Mouse (Mus musculus) retina, postnatal 7 days (tissue): Measurements from ENCODE around the gene Fbxl2.
"Not testable (repeated sequence)": the region's sequence is repeated elsewhere in the genome, so short reads cannot be mapped to it uniquely, and the experiment has no call there.

Experiments used
- DNase-seq: peaks from one replicate; pipeline ENCODE4 v3.0.0-alpha.2; 2012; ENCODE audit warnings: low read depth, low spot score

The Fbxl2 gene

DNA sequence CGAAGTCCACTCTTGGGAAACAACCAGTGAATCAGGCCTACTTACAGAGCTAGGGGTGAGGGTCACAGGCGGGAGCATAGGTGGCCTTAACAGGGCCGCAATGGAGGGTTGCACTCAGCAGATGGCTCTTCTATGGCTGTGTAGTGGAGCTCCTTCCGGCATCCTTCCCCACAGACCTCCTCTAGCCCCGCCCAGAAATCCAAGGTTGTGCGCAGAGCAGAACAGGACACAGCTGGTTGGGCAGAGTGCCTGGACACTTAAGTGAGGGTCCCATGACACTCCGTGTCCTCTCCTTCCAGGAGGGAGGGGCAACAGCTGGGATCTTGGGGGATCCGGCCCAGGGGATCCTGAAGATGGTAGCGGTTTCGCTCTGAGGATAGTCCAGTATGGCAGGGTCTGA, at the start of gene Fbxl2:
Fbxl2 (minus strand) TSS at position 164 of the 400 bp plus-strand sequence.
- no peak for DNase-seq

GRCm38 (mm10) chr9:114094854-114095253, 48.9 kb upstream of the Fbxl2 start:
- DNase-seq: no peak

DNA sequence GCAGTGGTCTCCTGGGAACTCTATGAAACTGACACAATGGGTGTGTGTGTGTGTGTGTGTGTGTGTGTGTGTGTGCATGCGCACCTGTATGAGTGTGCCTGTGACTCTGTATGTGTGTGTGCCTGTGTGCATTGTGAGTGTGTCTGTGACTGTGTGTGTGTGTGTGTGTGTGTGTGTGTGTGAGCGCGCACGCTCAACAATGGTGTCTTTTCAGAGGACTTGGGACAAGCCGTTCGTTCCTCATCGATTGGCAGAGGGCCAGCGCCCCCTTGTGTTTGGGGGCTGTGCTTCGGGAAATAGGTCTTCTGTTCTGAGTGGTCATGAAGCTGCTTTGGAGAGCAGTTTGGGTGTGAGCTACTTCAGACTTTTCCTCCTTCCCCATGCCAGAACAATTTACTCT, 46.2 kb upstream of the Fbxl2 start:
- DNase-seq: peak; percentile 9

GRCm38 (mm10) chr9:114088885-114089284, 42.9 kb upstream of the Fbxl2 start:
- DNase-seq: not testable (repeated sequence)

DNA sequence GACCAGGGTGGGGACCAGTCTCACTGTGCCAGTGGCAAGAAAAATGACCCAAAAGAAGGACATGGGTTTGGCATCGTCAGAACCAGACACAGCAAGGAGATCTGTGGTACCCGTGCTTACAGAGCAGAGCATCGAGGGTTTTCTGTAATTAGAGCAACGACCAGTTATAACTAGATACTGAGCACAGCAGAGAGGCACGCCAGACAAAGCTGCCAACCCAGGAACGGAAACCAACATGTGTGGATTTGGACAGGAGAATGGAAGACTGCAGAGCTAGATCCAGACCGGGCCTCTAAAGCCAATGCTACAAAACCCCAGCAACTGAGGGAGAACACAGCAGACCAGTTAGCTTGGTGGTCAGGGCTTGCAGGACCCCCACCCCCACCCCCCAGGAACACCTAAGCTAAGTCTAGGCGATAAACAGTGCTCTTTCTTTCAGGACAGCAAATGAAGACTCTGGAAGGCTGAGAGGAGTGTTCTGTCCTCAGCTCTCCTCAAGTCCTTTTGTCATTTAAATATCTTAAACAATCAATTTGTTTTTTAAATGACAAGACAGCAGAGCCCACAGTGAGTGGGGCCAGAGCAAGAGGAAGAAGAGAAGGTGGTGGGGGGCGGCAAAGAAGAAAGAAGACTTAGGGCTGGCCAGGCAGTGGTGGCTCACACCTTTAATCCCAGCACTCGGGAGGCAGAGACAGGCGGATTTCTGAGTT, 41.3 kb upstream of the Fbxl2 start:
- DNase-seq: no peak

GRCm38 (mm10) chr9:114086422-114086821, 40.4 kb upstream of the Fbxl2 start:
- DNase-seq: no peak

DNA sequence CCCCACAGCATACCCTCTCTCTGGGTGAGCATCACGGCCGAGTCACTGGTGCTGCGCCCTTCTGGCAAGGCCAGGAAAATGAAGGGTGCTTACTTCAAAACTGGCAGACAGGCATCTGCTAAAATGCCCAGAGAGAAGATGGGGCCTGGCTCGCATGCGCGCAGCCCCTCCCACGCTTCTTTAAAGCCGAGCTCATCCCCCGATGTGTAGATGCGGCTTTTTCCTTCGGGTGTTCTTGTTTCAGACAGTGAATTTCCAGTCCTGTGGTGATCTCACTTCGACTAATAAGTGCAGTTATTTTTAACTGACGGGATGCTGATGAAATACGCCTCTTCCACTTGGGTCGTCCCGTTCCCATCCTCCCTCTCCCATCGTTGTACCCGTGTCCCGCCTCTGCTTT, 27.7 kb upstream of the Fbxl2 start:
- no peak for DNase-seq

GRCm38 (mm10) chr9:114069372-114069771, 23.4 kb upstream of the Fbxl2 start:
- DNase-seq: no peak

DNA sequence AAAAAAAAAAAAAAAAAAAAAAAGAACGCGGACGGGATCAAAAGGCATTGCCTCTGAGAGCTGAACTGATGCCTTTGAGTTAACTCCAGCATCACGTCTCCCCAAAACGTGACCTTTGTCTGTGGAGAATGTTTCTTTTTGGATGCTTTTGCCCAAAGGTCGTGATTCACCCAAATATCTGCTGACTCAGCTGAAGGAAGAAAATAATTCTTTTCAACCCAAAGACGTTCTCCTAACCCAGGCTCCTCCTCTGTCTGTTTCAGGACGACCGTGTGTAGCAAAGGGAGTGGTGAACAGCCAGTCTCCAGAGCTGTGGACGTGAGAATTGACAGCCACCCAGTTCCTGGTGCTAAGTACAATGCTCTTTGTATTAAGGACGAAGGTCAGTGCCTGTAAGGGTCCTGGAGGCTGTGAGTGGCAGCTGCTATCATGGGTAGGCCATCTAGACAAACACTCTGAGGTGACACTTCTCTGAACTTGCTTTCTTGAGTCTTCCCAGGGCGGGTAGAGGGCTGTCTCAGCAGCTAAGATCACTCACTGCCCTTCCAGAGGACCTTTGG, 22.6 kb upstream of the Fbxl2 start:
- DNase-seq: no peak

DNA sequence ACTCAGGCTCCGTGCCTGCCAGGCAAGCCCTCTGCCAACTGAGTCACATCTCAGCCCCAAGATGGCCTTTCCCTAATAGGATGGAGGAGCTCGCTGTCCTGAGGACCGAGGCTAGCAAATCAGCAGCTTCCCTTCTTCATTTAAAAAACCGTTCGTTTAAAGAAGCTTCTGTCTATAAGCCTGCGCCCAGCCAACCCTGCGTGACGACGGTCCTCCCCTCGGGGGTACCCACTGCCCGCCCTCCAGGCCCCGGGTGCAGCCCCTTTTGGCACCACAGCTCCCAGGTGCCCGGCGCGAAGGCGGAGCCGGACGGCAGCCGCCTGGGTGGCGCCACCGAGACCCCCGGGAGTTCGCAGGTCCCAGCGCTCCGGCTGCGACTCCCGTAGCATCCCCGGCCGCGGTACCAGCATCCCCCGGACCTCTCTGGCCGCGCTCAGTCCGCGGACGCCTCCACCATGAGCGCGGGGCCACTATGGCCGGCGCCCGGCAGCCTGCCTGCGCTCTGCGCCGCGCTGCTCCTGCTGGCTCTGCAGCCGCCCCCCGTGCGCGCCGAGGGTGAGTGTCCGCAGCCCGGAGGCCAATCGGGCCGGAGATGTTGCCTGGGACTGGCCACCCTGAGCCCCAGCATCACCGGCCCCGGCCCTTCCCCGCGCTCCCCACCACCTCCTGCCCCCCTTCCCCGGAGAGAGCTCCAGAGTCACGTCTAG, 11.3 kb upstream of the Fbxl2 start, which contains the start of gene Susd5:
Susd5 (plus strand) TSS at position 51 of the 707 bp plus-strand sequence.
- DNase-seq: no peak

- DNase-seq: no peak
Observed at GRCm38 (mm10) chr9:114052866-114053265, 6.9 kb upstream of the Fbxl2 start.

DNA sequence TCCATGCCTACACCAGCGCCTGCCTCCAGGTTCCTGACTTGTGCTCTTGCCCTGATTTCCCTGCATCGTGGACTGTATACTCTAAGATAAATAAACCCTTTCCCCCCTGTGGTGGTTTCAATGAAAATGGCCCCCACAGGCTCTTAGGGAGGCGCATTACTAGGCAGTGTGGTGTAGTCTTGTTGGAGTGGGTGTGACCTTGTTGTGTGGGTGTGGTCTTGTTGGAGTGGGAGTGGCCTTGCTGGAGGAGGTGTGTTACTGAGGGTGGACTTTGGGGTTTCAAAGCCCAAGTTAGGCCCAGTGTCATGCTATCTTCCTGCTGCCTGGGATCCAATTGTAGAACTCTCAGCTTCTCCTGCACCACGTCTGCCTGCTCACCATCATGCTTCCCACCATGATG, 6.0 kb upstream of the Fbxl2 start:
- DNase-seq: no peak

- no peak for DNase-seq
Observed at GRCm38 (mm10) chr9:114050778-114051177, 4.8 kb upstream of the Fbxl2 start.

- DNase-seq: no peak
Observed at GRCm38 (mm10) chr9:114050106-114050505, 4.1 kb upstream of the Fbxl2 start.

- DNase-seq: no peak
Observed at GRCm38 (mm10) chr9:114046676-114047075, 685 bp upstream of the Fbxl2 start.

DNA sequence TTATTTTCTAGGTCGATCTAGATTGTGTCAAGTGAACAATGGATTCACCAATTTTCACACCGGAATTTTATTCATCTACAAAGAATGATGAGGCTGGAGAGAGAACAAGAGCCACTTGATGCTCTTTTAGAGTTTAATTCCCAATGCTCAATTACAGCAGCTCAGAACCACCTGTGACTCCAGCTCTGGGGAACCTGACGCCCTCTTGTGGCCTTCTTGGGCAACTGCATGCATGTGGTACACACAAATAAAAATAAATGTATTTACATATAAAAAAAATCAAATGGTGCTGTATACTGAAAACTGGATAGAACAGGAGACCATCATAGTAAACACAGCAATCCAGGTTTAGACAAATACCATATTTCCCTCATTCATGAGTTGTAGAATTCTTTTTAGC, 1.5 kb downstream of the Fbxl2 start:
- no peak for DNase-seq

DNA sequence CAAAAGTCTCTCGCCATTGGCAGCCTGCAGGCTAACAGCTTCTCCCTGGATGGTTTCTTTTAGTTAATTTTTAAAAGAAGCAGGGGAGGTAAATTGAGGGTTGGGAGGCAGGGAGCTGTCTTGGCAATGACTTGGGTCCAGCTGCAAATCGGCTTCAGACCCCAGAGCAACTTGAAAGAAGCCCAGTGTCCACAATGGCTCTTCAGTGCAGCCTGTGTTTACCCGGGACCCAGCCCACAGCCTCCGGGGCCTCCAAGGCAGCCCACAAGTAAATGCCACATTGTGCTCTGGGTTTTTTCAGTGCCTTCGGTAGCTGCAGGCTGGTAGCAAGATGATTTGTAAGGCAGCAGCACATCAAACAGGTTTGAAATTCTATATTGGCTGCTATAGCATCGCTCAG, 3.5 kb downstream of the Fbxl2 start:
- DNase-seq: no peak

DNA sequence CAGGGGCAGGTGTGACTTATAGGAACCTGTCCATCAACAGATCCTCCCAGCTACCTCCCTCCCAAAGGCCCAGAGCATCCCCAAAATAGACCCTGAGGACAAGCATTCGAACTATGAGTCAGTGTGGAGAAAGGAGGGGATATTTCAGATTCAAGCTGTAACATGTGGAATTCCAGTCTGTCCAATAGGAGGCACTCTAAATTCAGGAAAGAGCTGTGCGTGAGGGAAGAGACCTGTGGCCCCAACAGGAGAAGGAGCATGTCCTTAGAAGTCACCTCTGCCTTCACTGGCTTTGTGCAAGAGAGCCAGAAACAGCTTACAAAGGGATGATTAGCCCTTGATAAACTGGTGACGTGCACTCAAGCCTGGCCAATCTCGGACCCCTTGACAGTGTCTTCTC, 5.0 kb downstream of the Fbxl2 start:
- no peak for DNase-seq

DNA sequence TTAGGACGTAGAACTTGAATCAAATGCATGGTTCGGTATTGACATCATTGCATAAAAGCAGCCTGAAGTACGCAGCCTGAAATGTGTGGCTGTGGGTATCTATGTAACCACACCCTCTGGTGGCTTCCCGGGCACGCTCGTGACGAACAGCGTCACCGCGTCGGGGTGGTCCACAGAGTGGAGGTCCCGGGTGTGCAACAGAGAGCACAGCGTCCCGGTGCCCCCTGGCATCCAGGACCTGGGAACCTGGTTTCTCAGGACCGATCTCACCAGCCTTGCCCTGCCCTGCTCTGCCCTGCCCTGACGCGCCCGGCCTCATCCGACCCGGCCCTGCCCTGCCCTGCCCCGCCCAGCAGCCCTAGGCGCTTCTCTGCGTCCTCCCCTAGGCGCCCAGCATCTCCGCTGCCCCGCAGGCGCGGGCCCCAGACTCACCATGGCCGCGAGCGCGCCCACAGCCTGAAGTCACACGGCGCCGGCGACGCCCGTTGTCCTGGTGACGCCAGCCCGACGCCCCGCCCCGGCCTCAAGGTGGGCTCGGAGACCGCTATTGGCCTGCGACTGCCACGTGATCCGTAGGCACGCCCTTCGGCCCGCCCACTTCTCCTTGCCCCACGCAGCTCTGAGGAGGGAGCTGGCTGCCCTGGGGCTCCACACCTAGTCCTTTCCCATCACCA, 19.6 kb downstream of the Fbxl2 start:
- DNase-seq: peak; percentile 81

DNA sequence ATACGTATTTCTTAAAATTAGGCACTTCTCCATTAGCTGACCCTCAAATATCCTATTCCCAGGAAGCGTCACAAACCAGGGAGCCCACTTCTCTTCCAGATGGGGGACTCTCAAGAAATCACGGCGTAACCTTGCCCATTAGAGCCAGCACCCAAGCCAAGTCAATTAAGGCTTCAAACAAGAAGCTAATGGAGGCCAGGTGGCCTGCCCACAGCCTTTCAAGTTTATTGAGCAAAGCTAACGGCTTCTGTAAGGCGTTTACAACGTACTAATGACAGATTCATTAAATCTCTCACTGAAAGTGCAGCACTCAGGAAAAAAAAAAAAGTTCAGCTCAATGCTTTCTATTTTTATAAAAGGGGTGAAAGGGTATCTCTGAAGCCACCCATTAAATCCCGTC, 20.1 kb downstream of the Fbxl2 start:
- no peak for DNase-seq

DNA sequence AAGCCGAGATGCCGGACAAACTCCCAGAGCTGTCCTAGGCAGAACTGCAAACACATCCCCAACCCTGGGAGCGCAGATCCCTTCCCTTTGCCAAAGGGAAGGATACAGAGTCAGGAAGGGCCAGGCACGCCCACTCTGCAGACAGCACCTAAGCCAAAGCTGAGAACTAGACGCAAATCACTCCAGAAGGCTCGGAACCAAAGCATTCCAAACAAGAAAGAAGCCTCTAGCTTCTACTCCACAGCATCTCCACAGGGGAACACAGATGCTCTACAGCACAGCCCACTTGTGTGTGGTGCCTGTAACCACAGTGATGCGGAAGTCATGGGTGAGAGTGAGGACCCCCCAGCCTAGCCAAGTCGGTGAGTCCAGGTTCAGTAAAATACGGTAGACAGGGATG, 20.8 kb downstream of the Fbxl2 start:
- no peak for DNase-seq

GRCm38 (mm10) chr9:114022141-114022540, 23.9 kb downstream of the Fbxl2 start:
- DNase-seq: no peak
